17 mouse cellular contexts compared by ENCODE assay signal in genomic region chr14:74865738-74866137, GRCm38 (mm10).
A peak's percentile ranks its signal among the peaks of the same experiment; 100 is the strongest.
DNase-seq lines count a peak whose midpoint lies in the region; ATAC-seq and TF ChIP-seq lines count a peak whose summit lies in the region.
"Had no signal": no experiment of that assay in that cellular context is flagged by ENCODE, and none has a peak within 500 bp of the region (broad histone marks: within the 10 kb centered on the region; RNA-seq: fewer than 3 reads in every experiment).

No protein-coding gene starts in this region.

- no peaks in the 10 kb centered on the region for H3K9me3 ChIP-seq in heart, embryonic 15.5 days (replicated peaks)
- H3K9me3 ChIP-seq in liver, embryonic 12.5 days (replicated peaks): no peaks in the 10 kb centered on the region
- H3K9me3 ChIP-seq in limb, embryonic 10.5 days (replicated peaks): no peaks in the 10 kb centered on the region
- no peaks in the 10 kb centered on the region for H3K9me3 ChIP-seq in stomach, postnatal 0 days (ENCODE audit: control insufficient read depth, low read length)
- H3K9me3 ChIP-seq in forebrain, embryonic 10.5 days: no peaks in the 10 kb centered on the region
- H3K9me3 ChIP-seq: embryonic facial prominence, embryonic 12.5 days; G1E; midbrain, embryonic 15.5 days had no signal

- H3K9ac ChIP-seq in heart, embryonic 15.5 days: no peak overlapping the region
- H3K9ac ChIP-seq in liver, embryonic 12.5 days: no peak overlapping the region
- no peak overlapping the region for H3K9ac ChIP-seq in stomach, postnatal 0 days (ENCODE audit: low read length)
- H3K9ac ChIP-seq: embryonic facial prominence, embryonic 12.5 days; hindbrain, embryonic 14.5 days; liver, embryonic 14.5 days; midbrain, embryonic 15.5 days had no signal

- H3K4me1 ChIP-seq in heart, embryonic 15.5 days (replicated peaks): peaks cover 62% of the 10 kb centered on the region
- H3K4me1 ChIP-seq in liver, embryonic 12.5 days: peaks cover 60% of the 10 kb centered on the region
- peaks cover 46% of the 10 kb centered on the region for H3K4me1 ChIP-seq in limb, embryonic 10.5 days
- peaks cover 16% of the 10 kb centered on the region for H3K4me1 ChIP-seq in stomach, postnatal 0 days (replicated peaks; ENCODE audit: control insufficient read depth, insufficient read depth)
- peaks cover 41% of the 10 kb centered on the region for H3K4me1 ChIP-seq in forebrain, embryonic 10.5 days

- no peak overlapping the region for H3K4me2 ChIP-seq in heart, embryonic 15.5 days
- no peak overlapping the region for H3K4me2 ChIP-seq in liver, embryonic 12.5 days
- H3K4me2 ChIP-seq in stomach, postnatal 0 days (replicated peaks; ENCODE audit: low read depth): no peak overlapping the region
- H3K4me2 ChIP-seq: embryonic facial prominence, embryonic 12.5 days; hindbrain, embryonic 14.5 days; midbrain, embryonic 15.5 days had no signal

- peak overlapping the region; percentile 21; the same call in 1 of the 2 replicates for H3K27ac ChIP-seq in heart, embryonic 15.5 days
- H3K27ac ChIP-seq in liver, embryonic 12.5 days: peak overlapping the region; percentile 38; the same call in 1 of the 2 replicates
- peak overlapping the region; percentile 72; the same call in 1 of the 2 replicates for H3K27ac ChIP-seq in limb, embryonic 10.5 days
- peak overlapping the region; percentile 20 for H3K27ac ChIP-seq in stomach, postnatal 0 days (replicated peaks)
- H3K27ac ChIP-seq in forebrain, embryonic 10.5 days: no peak overlapping the region
- H3K27ac ChIP-seq: embryonic facial prominence, embryonic 12.5 days; hindbrain, embryonic 14.5 days; liver, embryonic 14.5 days; midbrain, embryonic 15.5 days had no signal

- DNase-seq in heart, postnatal 14 days: no peak
- no peak for DNase-seq in liver
- DNase-seq in limb, embryonic 10.5 days (ENCODE audit: low spot score): no peak
- DNase-seq in stomach, postnatal 0 days (ENCODE audit: low spot score): no peak
- DNase-seq in forebrain, embryonic 10.5 days (ENCODE audit: extremely low spot score, low spot score): no peak
- DNase-seq: cerebellum, adult 18-20 months; gastrocnemius, postnatal 36 days; kidney, postnatal 25 days; layer of hippocampus, adult 9-11 months; right cerebral cortex, postnatal 14 days had no signal

- no peak for TF ChIP-seq CTCF in stomach, postnatal 0 days (IDR thresholded peaks at IDR 0.05; ENCODE audit: low read depth)

- H3K27me3 ChIP-seq in heart, embryonic 15.5 days: no peaks in the 10 kb centered on the region
- H3K27me3 ChIP-seq in liver, embryonic 12.5 days (replicated peaks): no peaks in the 10 kb centered on the region
- no peaks in the 10 kb centered on the region for H3K27me3 ChIP-seq in limb, embryonic 10.5 days (ENCODE audit: low read depth, poor library complexity, severe bottlenecking)
- no peaks in the 10 kb centered on the region for H3K27me3 ChIP-seq in stomach, postnatal 0 days (ENCODE audit: control insufficient read depth, insufficient read depth, low read length)
- 0 out of 2 replicates have a peak, but pooled peaks cover 4% of the 10 kb centered on the region for H3K27me3 ChIP-seq in forebrain, embryonic 10.5 days (ENCODE audit: poor library complexity, severe bottlenecking)
- H3K27me3 ChIP-seq: midbrain, embryonic 15.5 days had no signal

- no peaks in the 10 kb centered on the region for H3K36me3 ChIP-seq in heart, embryonic 15.5 days
- H3K36me3 ChIP-seq in liver, embryonic 12.5 days: no peaks in the 10 kb centered on the region
- H3K36me3 ChIP-seq in limb, embryonic 10.5 days: no peaks in the 10 kb centered on the region
- H3K36me3 ChIP-seq in stomach, postnatal 0 days (ENCODE audit: control insufficient read depth, insufficient read depth, low read length): no peaks in the 10 kb centered on the region
- H3K36me3 ChIP-seq in forebrain, embryonic 10.5 days (replicated peaks): no peaks in the 10 kb centered on the region
- H3K36me3 ChIP-seq: embryonic facial prominence, embryonic 12.5 days; G1E; midbrain, embryonic 15.5 days had no signal

- intact Hi-C loops in heart, postnatal 14 days (cut with DNase I): loop anchor here (2.0 kb wide), 2 partner anchors 35 to 81 kb away; partner anchors contain the start of gene Lrch1

- TF ChIP-seq EP300 in stomach, postnatal 0 days (optimal IDR thresholded peaks at IDR 0.05): no peak

- no peak overlapping the region for H3K4me3 ChIP-seq in heart, embryonic 15.5 days
- no peak overlapping the region for H3K4me3 ChIP-seq in liver, embryonic 12.5 days
- H3K4me3 ChIP-seq in limb, embryonic 10.5 days: no peak overlapping the region
- no peak overlapping the region for H3K4me3 ChIP-seq in stomach, postnatal 0 days (ENCODE audit: low read depth, low read length)
- no peak overlapping the region for H3K4me3 ChIP-seq in forebrain, embryonic 10.5 days
- H3K4me3 ChIP-seq: embryonic facial prominence, embryonic 12.5 days; midbrain, embryonic 15.5 days had no signal

- no peak for ATAC-seq in heart, embryonic 15.5 days (replicated peaks; ENCODE audit: insufficient number of reproducible peaks, insufficient read depth, low FRiP score, low read depth)
- no peak for ATAC-seq in liver, embryonic 12.5 days
- no peak for ATAC-seq in stomach, postnatal 0 days (ENCODE audit: low FRiP score, low TSS enrichment)
- ATAC-seq: midbrain, embryonic 15.5 days had no signal

- WGBS in heart, embryonic 15.5 days: 43% methylated on average over 3 of the region's 3 CpGs
- WGBS in liver, embryonic 12.5 days (ENCODE audit: insufficient replicate concordance): 50% methylated on average over 3 of the region's 3 CpGs
- 76% methylated on average over 3 of the region's 3 CpGs for WGBS in limb, embryonic 10.5 days
- 19% methylated on average over 3 of the region's 3 CpGs for WGBS in stomach, postnatal 0 days
- 79% methylated on average over 3 of the region's 3 CpGs for WGBS in forebrain, embryonic 10.5 days
